Mouse (Mus musculus): ENCODE measurements at regions not wholly inside any gene's neighbourhood (a gene's known extent, or its start where the extent isn't known, plus 50 kb on each side); places are given as distances from the start of the nearest gene placed in this dataset.

DNA sequence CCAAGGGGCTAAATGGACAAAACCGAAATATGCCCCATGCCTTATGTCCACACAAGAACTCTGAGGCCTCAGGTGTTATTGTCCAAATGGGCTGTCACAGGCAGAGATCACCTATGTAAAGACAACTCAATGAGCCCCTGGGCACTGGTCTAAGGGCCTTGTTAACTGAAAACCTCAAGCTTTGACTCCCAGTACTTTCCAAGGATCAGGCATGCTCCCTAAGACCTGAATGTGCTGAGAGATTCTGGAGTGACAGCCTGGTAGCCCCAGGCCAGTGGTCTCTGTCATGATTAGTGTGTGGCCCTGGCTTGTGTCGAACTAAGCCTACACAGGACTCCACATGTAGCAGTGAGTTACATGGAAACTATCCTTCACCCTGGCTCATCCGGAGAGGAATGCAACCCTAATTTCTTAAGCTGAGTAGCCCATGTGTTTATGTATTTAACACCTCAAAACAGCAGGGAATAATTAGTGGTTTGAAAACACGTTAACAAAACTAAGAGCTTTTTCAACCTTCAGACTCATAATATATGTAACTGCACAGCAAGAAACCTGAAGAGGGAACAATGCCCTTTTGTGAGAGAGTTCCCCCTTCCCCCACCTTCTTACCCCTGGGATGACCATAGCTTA is 435.3 kb upstream of the Mki67 start:
- H3K9ac ChIP-seq (ENCODE audit: low read length), result no peak overlapping the region
- H3K4me1 ChIP-seq (ENCODE audit: control insufficient read depth, insufficient read depth, low read length), result no peaks in the 10 kb centered on the region
- H3K4me2 ChIP-seq (ENCODE audit: low read depth, low read length), result no peak overlapping the region
- no peak overlapping the region for H3K4me3 ChIP-seq (ENCODE audit: low read length)
- H3K27me3 ChIP-seq (ENCODE audit: control insufficient read depth, insufficient read depth, low read length), result no peaks in the 10 kb centered on the region
- 66% methylated on average over 4 of the region's 4 CpGs for WGBS
- H3K36me3 ChIP-seq (ENCODE audit: control insufficient read depth, insufficient read depth), result no peaks in the 10 kb centered on the region
- ATAC-seq (replicated peaks; ENCODE audit: extremely low read depth, insufficient read depth, low FRiP score), result no peak
- H3K9me3 ChIP-seq (replicated peaks; ENCODE audit: control insufficient read depth, low read length), result no peaks in the 10 kb centered on the region
- H3K27ac ChIP-seq (ENCODE audit: low read length), result no peak overlapping the region

DNA sequence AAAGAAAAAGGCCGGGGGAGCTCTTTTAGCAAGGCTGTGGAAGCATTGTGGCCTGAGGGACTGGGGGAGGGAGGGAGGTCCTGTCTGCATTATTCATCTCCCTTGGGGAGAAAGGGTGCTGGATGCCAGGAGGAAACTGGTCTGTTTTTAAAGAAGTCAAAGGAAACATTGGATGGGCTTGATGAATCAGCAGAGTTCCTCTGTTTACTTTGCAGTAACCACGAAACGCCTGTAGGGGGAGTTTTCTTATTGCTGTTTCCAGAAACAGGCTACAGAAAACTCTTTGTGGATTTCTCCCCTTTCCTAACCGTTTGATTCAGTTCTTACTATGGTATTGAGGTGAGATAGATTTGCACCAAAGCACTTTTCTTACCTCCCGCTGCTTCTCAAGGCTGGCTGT is 436.3 kb upstream of the Mki67 start:
- 28% methylated on average over 5 of the region's 5 CpGs for WGBS
- no peak overlapping the region for H3K4me3 ChIP-seq (ENCODE audit: low read length)
- peak; percentile 32; the same call in 1 of the 2 replicates for ATAC-seq (replicated peaks; ENCODE audit: extremely low read depth, insufficient read depth, low FRiP score)

DNA sequence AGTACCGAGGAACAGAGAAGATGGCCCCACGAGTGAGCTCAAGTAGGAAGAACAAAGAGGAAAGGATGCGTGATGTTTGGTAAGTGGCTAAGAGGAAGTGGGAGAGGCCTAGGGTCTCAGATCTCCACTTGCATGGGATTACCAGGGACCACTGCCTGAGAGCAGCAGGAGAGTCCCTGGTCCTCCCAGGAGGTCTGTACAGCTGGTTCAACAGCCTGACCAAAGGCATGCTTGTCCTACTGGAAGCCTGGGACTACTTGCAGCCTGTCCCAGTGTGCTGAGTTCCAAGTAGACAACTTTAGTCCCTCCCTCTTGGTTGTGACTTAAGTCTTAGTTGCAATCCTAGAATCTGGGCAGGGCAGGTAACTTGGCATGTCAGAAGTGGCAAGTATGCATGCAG is 437.5 kb upstream of the Mki67 start:
- Histone ChIP-seq H3K4me3 (ENCODE audit: low read length) (no peak overlapping the region), H3K36me3 (ENCODE audit: control insufficient read depth, insufficient read depth) (no peaks in the 10 kb centered on the region), H3K27ac (ENCODE audit: low read length) (no peak overlapping the region), H3K9me3 (replicated peaks; ENCODE audit: control insufficient read depth, low read length) (no peaks in the 10 kb centered on the region), H3K4me2 (ENCODE audit: low read depth, low read length) (no peak overlapping the region), H3K9ac (ENCODE audit: low read length) (no peak overlapping the region), H3K4me1 (ENCODE audit: control insufficient read depth, insufficient read depth, low read length) (no peaks in the 10 kb centered on the region), H3K27me3 (ENCODE audit: control insufficient read depth, insufficient read depth, low read length) (no peaks in the 10 kb centered on the region)
- ATAC-seq (replicated peaks; ENCODE audit: extremely low read depth, insufficient read depth, low FRiP score), result no peak
- WGBS, result 69% methylated on average over 3 of the region's 3 CpGs

More for the DNA sequence above, 436.3 kb upstream of the Mki67 start:
- Histone ChIP-seq H3K4me1 (ENCODE audit: control insufficient read depth, insufficient read depth, low read length) (no peaks in the 10 kb centered on the region), H3K9me3 (replicated peaks; ENCODE audit: control insufficient read depth, low read length) (no peaks in the 10 kb centered on the region), H3K27ac (ENCODE audit: low read length) (no peak overlapping the region), H3K27me3 (ENCODE audit: control insufficient read depth, insufficient read depth, low read length) (no peaks in the 10 kb centered on the region), H3K9ac (ENCODE audit: low read length) (no peak overlapping the region), H3K4me2 (ENCODE audit: low read depth, low read length) (no peak overlapping the region), H3K36me3 (ENCODE audit: control insufficient read depth, insufficient read depth) (no peaks in the 10 kb centered on the region)

DNA sequence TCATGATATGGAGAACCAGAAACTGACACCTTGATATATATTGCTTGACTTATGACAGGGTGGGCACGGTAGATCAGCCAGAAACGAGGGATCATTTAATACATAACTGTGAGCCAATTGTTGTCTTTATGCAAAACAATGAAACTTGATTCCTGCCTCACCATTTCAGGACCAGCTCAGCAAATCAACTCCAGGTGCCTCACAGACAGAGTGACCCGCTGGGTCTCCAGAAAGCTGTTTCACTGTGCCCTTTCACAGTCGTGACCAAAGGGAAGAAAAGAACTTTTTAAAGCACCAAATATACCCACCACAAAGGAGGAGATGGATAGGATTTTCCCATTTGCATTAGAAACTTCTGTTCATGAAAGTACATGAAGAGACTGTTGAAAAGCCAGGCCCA is 443.0 kb upstream of the Mki67 start:
- Histone ChIP-seq H3K27me3 (ENCODE audit: control insufficient read depth, insufficient read depth, low read length) (no peaks in the 10 kb centered on the region), H3K4me3 (ENCODE audit: low read length) (no peak overlapping the region), H3K4me1 (ENCODE audit: control insufficient read depth, insufficient read depth, low read length) (no peaks in the 10 kb centered on the region), H3K27ac (ENCODE audit: low read length) (no peak overlapping the region), H3K36me3 (ENCODE audit: control insufficient read depth, insufficient read depth) (no peaks in the 10 kb centered on the region), H3K9ac (ENCODE audit: low read length) (no peak overlapping the region), H3K4me2 (ENCODE audit: low read depth, low read length) (no peak overlapping the region), H3K9me3 (replicated peaks; ENCODE audit: control insufficient read depth, low read length) (no peaks in the 10 kb centered on the region)
- WGBS, result 46% methylated on average over 4 of the region's 4 CpGs
- no peak for ATAC-seq (replicated peaks; ENCODE audit: extremely low read depth, insufficient read depth, low FRiP score)

DNA sequence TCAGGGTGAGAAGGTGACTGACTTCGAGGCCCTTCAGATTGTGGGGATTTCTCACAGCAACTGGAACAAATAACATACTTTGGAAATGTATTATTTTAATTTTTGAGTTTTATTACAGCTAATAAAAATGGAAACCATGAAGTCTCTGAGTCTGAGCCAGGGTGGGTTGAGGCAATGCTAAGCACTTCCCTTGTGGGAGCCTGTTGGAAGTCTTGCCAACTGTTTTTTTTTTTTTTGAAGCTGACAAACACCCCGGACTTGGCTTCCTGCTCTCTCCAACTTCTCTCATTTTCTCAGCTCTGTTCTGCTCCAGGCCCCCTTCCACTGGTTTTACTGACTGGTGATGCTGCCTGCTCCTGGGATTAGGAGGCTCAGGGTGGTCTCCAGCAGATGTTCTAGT is 445.4 kb upstream of the Mki67 start:
- Histone ChIP-seq H3K9me3 (replicated peaks; ENCODE audit: control insufficient read depth, low read length) (no peaks in the 10 kb centered on the region), H3K27ac (ENCODE audit: low read length) (no peak overlapping the region), H3K27me3 (ENCODE audit: control insufficient read depth, insufficient read depth, low read length) (no peaks in the 10 kb centered on the region), H3K4me2 (ENCODE audit: low read depth, low read length) (no peak overlapping the region), H3K36me3 (ENCODE audit: control insufficient read depth, insufficient read depth) (no peaks in the 10 kb centered on the region), H3K4me1 (ENCODE audit: control insufficient read depth, insufficient read depth, low read length) (no peaks in the 10 kb centered on the region), H3K4me3 (ENCODE audit: low read length) (no peak overlapping the region), H3K9ac (ENCODE audit: low read length) (no peak overlapping the region)
- no peak for ATAC-seq (replicated peaks; ENCODE audit: extremely low read depth, insufficient read depth, low FRiP score)
- 59% methylated on average over 2 of the region's 2 CpGs for WGBS

DNA sequence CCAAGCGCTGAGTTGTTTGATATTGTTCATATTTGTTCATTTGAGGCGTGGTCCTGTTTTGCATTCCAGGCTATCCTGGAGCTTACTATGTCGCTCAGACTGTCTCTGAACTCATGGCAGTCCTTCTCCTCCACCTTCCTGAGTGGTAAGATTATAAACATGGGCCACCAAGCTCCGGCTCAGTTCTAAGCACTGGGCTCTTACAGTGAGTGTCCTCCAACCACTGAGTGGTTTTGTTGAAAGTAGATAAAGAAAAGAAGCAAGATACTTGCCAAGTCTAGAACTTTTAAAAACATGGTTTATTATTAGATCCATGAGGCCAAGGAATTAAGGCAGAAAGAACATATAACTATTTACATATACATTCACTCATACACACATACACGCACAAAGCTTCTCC is 448.7 kb upstream of the Mki67 start:
- Histone ChIP-seq H3K27me3 (ENCODE audit: control insufficient read depth, insufficient read depth, low read length) (no peaks in the 10 kb centered on the region), H3K27ac (ENCODE audit: low read length) (no peak overlapping the region), H3K36me3 (ENCODE audit: control insufficient read depth, insufficient read depth) (no peaks in the 10 kb centered on the region), H3K9ac (ENCODE audit: low read length) (no peak overlapping the region), H3K4me1 (ENCODE audit: control insufficient read depth, insufficient read depth, low read length) (no peaks in the 10 kb centered on the region), H3K4me2 (ENCODE audit: low read depth, low read length) (no peak overlapping the region), H3K9me3 (replicated peaks; ENCODE audit: control insufficient read depth, low read length) (no peaks in the 10 kb centered on the region), H3K4me3 (ENCODE audit: low read length) (no peak overlapping the region)
- ATAC-seq (replicated peaks; ENCODE audit: extremely low read depth, insufficient read depth, low FRiP score), result no peak
- whole genome bisulfite sequencing, result 80% methylated on average over 5 of the region's 5 CpGs

DNA sequence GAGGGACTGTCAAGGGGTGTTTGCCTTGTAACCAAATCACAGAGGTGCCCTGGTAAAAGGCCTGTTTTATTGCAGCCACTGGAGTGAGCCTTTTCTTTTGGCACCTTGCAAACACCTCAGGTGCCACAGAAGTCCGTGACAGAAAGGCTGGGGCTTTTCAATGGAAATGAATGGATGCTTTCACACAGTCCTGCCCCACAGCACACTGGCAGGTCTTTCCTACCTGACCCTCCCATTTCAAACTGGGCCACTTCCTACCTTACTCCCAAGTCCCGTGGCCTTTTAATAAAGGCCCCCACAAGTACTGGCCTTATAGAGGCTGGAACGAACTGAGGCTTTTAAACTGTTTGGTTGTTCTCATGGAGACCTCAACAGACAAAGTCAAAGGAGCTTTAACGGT is 453.1 kb upstream of the Mki67 start:
- ATAC-seq (replicated peaks; ENCODE audit: extremely low read depth, insufficient read depth, low FRiP score), result no peak
- 69% methylated on average over 4 of the region's 4 CpGs for WGBS
- no peak overlapping the region for H3K9ac ChIP-seq (ENCODE audit: low read length)

DNA sequence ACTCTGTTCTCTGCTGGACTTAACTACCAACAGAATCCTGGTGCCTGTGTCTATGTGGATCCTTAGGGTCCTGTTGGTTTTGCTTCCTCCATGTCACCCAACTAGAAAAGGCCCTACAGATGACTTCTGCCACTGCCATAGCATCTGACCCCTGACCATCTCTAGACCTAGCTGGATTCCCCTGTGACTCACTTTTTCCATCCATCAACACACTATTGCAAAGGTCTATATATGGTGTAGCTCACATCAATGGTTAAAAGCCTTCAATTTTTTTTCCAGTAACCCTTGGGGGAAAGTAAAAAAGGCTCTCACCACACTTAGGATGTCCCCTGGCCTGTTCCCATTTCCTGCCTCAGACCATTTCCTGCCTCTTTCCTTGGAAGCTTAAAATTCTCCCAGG is 460.2 kb upstream of the Mki67 start:
- H3K4me3 ChIP-seq (ENCODE audit: low read length), result no peak overlapping the region
- 0 out of 2 replicates have a peak, but pooled peaks cover 2% of the 10 kb centered on the region for H3K9me3 ChIP-seq (replicated peaks; ENCODE audit: control insufficient read depth, low read length)
- H3K4me2 ChIP-seq (ENCODE audit: low read depth, low read length), result no peak overlapping the region
- no peak overlapping the region for H3K9ac ChIP-seq (ENCODE audit: low read length)
- no peaks in the 10 kb centered on the region for H3K27me3 ChIP-seq (ENCODE audit: control insufficient read depth, insufficient read depth, low read length)
- H3K4me1 ChIP-seq (ENCODE audit: control insufficient read depth, insufficient read depth, low read length), result peaks cover 1% of the 10 kb centered on the region
- H3K36me3 ChIP-seq (ENCODE audit: control insufficient read depth, insufficient read depth), result no peaks in the 10 kb centered on the region
- ATAC-seq (replicated peaks; ENCODE audit: extremely low read depth, insufficient read depth, low FRiP score), result no peak
- no peak overlapping the region for H3K27ac ChIP-seq (ENCODE audit: low read length)

More for the DNA sequence above, 453.1 kb upstream of the Mki67 start:
- Histone ChIP-seq H3K36me3 (ENCODE audit: control insufficient read depth, insufficient read depth) (no peaks in the 10 kb centered on the region), H3K9me3 (replicated peaks; ENCODE audit: control insufficient read depth, low read length) (no peaks in the 10 kb centered on the region), H3K27ac (ENCODE audit: low read length) (no peak overlapping the region), H3K4me2 (ENCODE audit: low read depth, low read length) (no peak overlapping the region), H3K4me1 (ENCODE audit: control insufficient read depth, insufficient read depth, low read length) (no peaks in the 10 kb centered on the region), H3K4me3 (ENCODE audit: low read length) (no peak overlapping the region), H3K27me3 (ENCODE audit: control insufficient read depth, insufficient read depth, low read length) (no peaks in the 10 kb centered on the region)

DNA sequence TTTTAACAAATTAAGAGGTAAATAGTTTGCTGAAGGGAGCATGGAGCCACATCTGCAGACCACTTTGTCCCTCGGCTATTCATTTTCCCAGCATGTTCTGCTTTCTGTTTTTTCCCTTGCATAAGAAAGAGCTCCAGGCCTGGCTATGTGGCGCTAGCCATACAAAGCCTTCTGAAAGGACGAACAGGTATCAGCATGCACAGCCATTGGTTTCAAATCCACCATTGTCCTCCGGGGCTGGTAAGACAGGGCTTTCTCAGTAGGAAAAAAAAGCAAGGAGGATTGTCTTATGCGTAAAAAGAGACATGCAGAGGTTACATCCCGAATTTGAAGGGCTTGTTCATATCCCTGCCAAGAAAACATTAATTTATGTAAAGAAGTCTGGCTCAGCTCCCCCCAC is 464.8 kb upstream of the Mki67 start:
- H3K27me3 ChIP-seq (ENCODE audit: control insufficient read depth, insufficient read depth, low read length), result no peaks in the 10 kb centered on the region
- H3K27ac ChIP-seq (ENCODE audit: low read length), result no peak overlapping the region
- ATAC-seq (replicated peaks; ENCODE audit: extremely low read depth, insufficient read depth, low FRiP score), result no peak
- no peak overlapping the region for H3K4me2 ChIP-seq (ENCODE audit: low read depth, low read length)
- H3K36me3 ChIP-seq (ENCODE audit: control insufficient read depth, insufficient read depth), result no peaks in the 10 kb centered on the region
- H3K9me3 ChIP-seq (replicated peaks; ENCODE audit: control insufficient read depth, low read length), result 0 out of 2 replicates have a peak, but pooled peaks cover 2% of the 10 kb centered on the region
- no peak overlapping the region for H3K9ac ChIP-seq (ENCODE audit: low read length)
- H3K4me3 ChIP-seq (ENCODE audit: low read length), result no peak overlapping the region
- WGBS, result 64% methylated on average over 6 of the region's 6 CpGs
- H3K4me1 ChIP-seq (ENCODE audit: control insufficient read depth, insufficient read depth, low read length), result peaks cover 10% of the 10 kb centered on the region
